Mouse (Mus musculus): Measurements from ENCODE around the gene Ip6k2. TPM values are rescaled to one million over a fixed set of nuclear protein-coding genes. Genes with fewer than 3 reads are reported as not detected.

Gene Ip6k2
- total RNA-seq, 2 experiments from 2014 or later: 21.3 to 23.6 TPM

- peak; percentile 82 to 84 for DNase-seq
- intact Hi-C loops (cut with DNase I): no loop called here
Measured at GRCm38 (mm10) chr9:108854241-108854696, 70.7 kb downstream of the Ip6k2 start.

GRCm38 (mm10) chr9:108855335-108855734 is 71.7 kb downstream of the Ip6k2 start:
- intact Hi-C loops (cut with DNase I): no loop called here
- peak in 1 of 2 experiments; percentile 21 for DNase-seq

Small RNA genes lying within 50 kb of the gene (microRNA-seq; reads per million reads assigned to microRNA genes)
- 0 reads per million in 2 experiments for gene Gm23156 (ENCODE audit: borderline number of aligned reads in 2 of 2)

Other genes starting within 250 kb of the Ip6k2 start
- gene Impdh2, start 223.5 kb upstream of the Ip6k2 start, total RNA-seq (2021): 10 to 100 TPM; 48.7 to 52.2 TPM
- gene Ndufaf3, start 216.4 kb upstream of the Ip6k2 start, total RNA-seq (2021): 10 to 100 TPM; 69.2 to 76.5 TPM
- 10 to 100 TPM; 21.2 to 24.3 TPM for gene Dalrd3, start 213.9 kb upstream of the Ip6k2 start, total RNA-seq (2021)
- 10 to 100 TPM; 12.1 to 19.5 TPM for gene Wdr6, start 205.1 kb upstream of the Ip6k2 start, total RNA-seq (2021)
- 10 to 100 TPM; 13.9 to 16.9 TPM for gene P4htm, start 186.1 kb upstream of the Ip6k2 start, total RNA-seq (2021)
- 10 to 100 TPM; 47.8 to 54.4 TPM for gene Arih2, start 134.4 kb upstream of the Ip6k2 start, total RNA-seq (2021)
- gene Slc25a20, start 121.7 kb upstream of the Ip6k2 start, total RNA-seq (2021): 100 to 1,000 TPM; 221 to 236 TPM
- gene Prkar2a, start 94.5 kb upstream of the Ip6k2 start, total RNA-seq (2021): 10 to 100 TPM; 86.0 to 88.1 TPM
- 1 to 10 TPM; 7.2 to 9.4 TPM for gene Nckipsd, start 24.6 kb downstream of the Ip6k2 start, total RNA-seq (2021)
- gene Celsr3, start 42.5 kb downstream of the Ip6k2 start, total RNA-seq (2021): under 1 TPM in 1 of 2 experiments, not detected in 1; 0.14 TPM
- 10 to 100 TPM; 26.8 to 29.2 TPM for gene Slc26a6, start 69.5 kb downstream of the Ip6k2 start, total RNA-seq (2021)
- not detected for gene Tmem89, start 130.8 kb downstream of the Ip6k2 start, total RNA-seq (2021)
- gene Uqcrc1, start 152.8 kb downstream of the Ip6k2 start, total RNA-seq (2021): 1,000 to 10,000 TPM; 2,339 to 2,528 TPM
- gene Col7a1, start 169.8 kb downstream of the Ip6k2 start, total RNA-seq (2021): under 1 TPM; 0.31 to 0.81 TPM
- gene Ucn2, start 202.2 kb downstream of the Ip6k2 start, total RNA-seq (2021): not detected
- gene Pfkfb4, start 208.0 kb downstream of the Ip6k2 start, total RNA-seq (2021): 1 to 10 TPM; 2.3 to 2.4 TPM

Measured in heart, postnatal 36 days (tissue).